Mouse (Mus musculus) kidney, adult 2 months (tissue): Measurements from ENCODE around the gene Hs1bp3. TPM values are rescaled to one million over a fixed set of nuclear protein-coding genes. Genes with fewer than 3 reads are reported as not detected.
A peak's percentile ranks its signal among the peaks of the same experiment; 100 is the strongest.

Source experiments
- DNase-seq: peaks from one replicate; pipeline ENCODE4 v3.0.0; 2021
- H3K27ac ChIP-seq: fragments of 200-500 bp; 2 replicates; pipeline ENCODE4 v1.5.1; 2012; ENCODE audit warnings: low read depth, low read length, control low read depth, inconsistent platforms; ENCODE audit not compliant: insufficient read depth
- H3K27me3 ChIP-seq: fragments of 200-500 bp; replicated peaks from 2 replicates; pipeline ENCODE4 v1.6.1; 2012; ENCODE audit warnings: mild to moderate bottlenecking, moderate library complexity, low read length, inconsistent platforms; ENCODE audit not compliant: control insufficient read depth, insufficient read depth
- H3K36me3 ChIP-seq: fragments of 200-500 bp; 2 replicates; pipeline ENCODE4 v1.6.1; 2012; ENCODE audit warnings: mild to moderate bottlenecking, moderate library complexity, low read length, inconsistent platforms; ENCODE audit not compliant: control insufficient read depth, insufficient read depth
- H3K4me1 ChIP-seq: fragments of 200-500 bp; 2 replicates; pipeline ENCODE4 v1.6.1; 2011; ENCODE audit warnings: low read length; ENCODE audit not compliant: control insufficient read depth, insufficient read depth
- H3K4me3 ChIP-seq: fragments of 200-500 bp; 2 replicates; pipeline ENCODE4 v1.5.1; 2011; ENCODE audit warnings: mild to moderate bottlenecking, low read depth, low read length, control low read depth; ENCODE audit not compliant: insufficient read depth
- CTCF ChIP-seq: fragments of 200-500 bp; conservative IDR thresholded peaks from 2 replicates; pipeline ENCODE4 v1.5.1; 2011; ENCODE audit warnings: low read depth, mild to moderate bottlenecking, control low read depth, low read length, moderate library complexity, mixed read lengths; ENCODE audit not compliant: insufficient read depth, insufficient read length
- POLR2A ChIP-seq: fragments of 200-500 bp; IDR thresholded peaks from one replicate; pipeline ENCODE4 v1.6.1; 2011; ENCODE audit warnings: low read depth, low read length, control low read depth
- WGBS: fragments of 180-500 bp; shearing (Covaris S2); methylation state at CpG from one replicate; pipeline ENCODE4 v1.1.7; 2018; 5-methylcytosine and 5-hydroxymethylcytosine counted together
- polyA plus RNA-seq: library from polyadenylated mRNA; depleted of rRNA; stranded (reverse); fragments of >200 nt; gene quantifications from 2 replicates; pipeline ENCODE4 v1.2.3, GENCODE M21; 2012

The Hs1bp3 gene
- polyA plus RNA-seq, 1 experiment, result 25.3 TPM

DNA sequence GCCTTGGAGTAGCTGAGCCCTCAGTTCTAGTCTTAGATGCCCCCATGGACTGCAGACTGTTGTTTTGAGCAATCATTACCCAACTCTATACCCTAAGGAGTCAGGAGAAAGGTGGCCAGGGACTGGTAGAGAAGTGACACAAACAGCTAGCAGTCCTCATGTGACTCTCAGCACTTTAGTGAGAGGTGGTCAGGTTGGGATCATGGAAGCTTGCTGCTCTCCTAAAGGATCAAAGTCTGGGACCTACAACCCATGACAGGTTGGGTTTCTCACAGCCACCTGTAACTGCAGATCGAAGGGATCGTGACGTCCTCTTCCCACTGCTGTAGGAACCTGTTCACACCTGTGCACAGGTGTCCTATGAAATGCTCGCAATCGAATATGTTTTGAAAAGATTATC is 32.3 kb downstream of the Hs1bp3 start:
- TF ChIP-seq CTCF, result no peak
- no peak for TF ChIP-seq POLR2A
- no peak for DNase-seq
- Histone ChIP-seq H3K27ac (peak overlapping the region; percentile 83), H3K4me3 (no peak overlapping the region), H3K4me1 (peaks cover 13% of the 10 kb centered on the region), H3K27me3 (no peaks in the 10 kb centered on the region), H3K36me3 (no peaks in the 10 kb centered on the region; the same call in 1 of the 2 replicates)
- WGBS, result 93% methylated on average over 5 of the region's 5 CpGs

DNA sequence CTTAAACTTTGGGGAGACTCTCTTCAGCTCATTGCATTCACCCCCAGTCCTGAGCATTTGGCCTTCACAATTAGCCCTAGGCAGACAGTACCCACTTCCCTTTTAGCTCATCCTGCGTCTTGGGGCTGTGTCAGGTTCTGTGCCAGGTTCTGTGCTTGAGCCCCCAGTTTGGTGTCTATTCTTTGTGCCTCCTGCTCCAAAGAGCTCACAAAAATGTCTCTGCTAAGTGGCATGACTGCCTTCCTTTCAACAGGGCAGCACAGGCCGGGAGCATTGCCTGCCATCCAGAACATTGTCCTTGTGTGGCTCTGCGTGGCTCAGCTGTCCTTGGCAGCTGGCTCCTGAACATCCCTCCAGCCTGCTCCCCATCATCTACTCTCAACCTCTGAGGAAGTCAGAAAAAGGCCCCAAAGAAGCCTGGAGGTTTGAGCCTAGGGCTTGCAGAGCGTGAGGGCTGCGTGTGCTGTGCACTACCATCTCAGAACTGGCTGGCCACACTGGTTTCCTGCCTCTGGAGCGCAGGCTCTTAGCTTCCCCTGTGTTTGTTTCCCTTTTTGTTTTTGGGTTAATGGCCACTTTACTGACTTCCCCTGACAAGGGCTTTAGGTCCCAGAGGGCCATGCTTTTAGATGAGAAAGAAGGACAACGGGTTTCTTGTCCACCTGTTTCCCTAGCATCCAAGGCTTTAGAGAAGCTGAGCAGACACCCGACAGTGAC is 34.7 kb downstream of the Hs1bp3 start:
- peak overlapping the region; percentile 48 for H3K27ac ChIP-seq
- H3K4me1 ChIP-seq, result peaks cover 13% of the 10 kb centered on the region
- no peak overlapping the region for H3K4me3 ChIP-seq
- WGBS, result 81% methylated on average over 8 of the region's 8 CpGs
- no peak for DNase-seq
- H3K27me3 ChIP-seq, result no peaks in the 10 kb centered on the region
- TF ChIP-seq CTCF (no peak), POLR2A (no peak)
- H3K36me3 ChIP-seq, result no peaks in the 10 kb centered on the region

DNA sequence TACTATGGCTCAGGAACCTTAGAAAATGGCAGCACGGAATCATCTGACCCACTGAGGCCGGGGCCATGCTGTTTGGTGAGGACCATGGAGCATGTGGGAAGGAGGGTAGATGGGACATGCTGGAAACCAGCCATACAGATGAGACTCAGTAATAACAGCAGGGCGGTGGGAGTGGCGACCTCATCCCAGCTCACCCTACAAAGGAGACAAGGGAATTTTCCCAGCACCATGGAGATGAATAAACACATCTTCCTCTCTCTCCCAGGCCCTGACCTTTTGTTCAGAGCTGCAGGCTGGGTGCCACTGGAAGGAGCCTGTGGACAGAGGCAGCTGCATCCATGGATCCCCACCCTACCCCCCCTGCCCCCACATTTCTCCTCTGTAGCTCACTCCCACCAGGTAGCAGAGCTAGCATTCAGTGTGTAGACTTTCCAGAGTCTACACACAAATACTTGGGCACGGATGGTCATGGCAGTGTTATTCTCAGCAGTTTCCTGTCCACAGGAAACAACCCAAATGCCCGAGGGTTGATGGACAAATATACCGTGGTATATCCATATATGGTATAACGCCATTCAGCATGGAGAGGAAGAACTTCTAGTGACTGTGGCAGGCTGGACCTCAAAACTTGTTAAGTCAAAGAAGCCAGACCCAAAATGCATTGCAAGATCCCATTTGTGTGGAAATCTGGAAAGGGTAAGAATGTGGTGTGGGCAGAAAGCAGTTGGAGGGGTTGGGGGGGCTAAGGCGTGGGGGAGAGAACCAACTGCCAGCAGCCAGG is 35.7 kb downstream of the Hs1bp3 start:
- Histone ChIP-seq H3K4me3 (no peak overlapping the region), H3K27me3 (no peaks in the 10 kb centered on the region), H3K27ac (peak overlapping the region; percentile 5; the same call in 1 of the 2 replicates), H3K36me3 (no peaks in the 10 kb centered on the region), H3K4me1 (peaks cover 13% of the 10 kb centered on the region)
- WGBS, result 64% methylated on average over 9 of the region's 9 CpGs
- peak; percentile 54 for DNase-seq
- TF ChIP-seq POLR2A (no peak), CTCF (no peak)

DNA sequence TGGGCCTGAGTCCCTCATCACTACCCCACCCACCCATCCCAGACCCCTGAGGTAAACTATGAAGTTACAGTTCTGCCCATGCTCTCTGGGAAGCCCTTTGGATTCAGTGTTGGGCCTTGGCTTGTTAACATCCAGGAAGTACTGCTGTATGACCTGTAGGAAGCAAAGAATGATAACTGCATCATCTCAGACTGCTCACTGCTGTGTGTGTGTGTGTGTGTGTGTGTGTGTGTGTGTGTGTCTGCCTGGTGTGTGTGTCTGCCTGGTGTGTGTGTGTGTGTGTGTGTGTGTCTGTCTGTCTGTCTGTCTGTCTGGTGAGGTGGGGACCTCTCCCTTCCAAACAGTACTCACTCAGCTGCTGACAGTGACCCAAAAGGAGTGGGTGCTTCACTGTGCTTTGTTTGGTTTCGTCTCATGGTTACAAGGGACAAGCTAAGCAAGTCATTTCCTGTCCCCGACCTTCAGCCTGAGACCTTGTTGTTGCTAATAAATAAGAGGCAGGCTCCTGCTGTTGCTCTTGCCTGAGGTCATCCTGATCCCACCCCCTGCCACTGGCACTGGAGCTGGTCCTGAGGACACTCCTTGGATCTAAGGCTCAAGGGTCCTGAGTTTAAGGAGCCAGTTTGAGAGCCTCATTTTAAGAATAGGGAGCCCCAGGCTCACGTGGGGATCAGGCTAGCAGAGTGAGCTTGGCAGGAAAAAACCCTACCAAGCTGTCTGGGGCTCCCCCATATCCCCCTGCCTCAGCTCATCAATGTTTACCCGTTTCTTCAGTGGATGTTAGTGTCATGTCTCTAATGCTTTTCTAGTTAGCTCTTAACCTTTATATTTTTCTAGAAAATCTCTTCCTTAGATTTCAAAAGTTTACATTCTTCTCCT is 38.0 kb downstream of the Hs1bp3 start:
- no peak overlapping the region for H3K4me3 ChIP-seq
- no peaks in the 10 kb centered on the region for H3K27me3 ChIP-seq
- TF ChIP-seq POLR2A (no peak), CTCF (no peak)
- H3K27ac ChIP-seq, result peak overlapping the region; percentile 79
- H3K4me1 ChIP-seq, result peaks cover 6% of the 10 kb centered on the region; the same call in 1 of the 2 replicates
- no peaks in the 10 kb centered on the region for H3K36me3 ChIP-seq
- WGBS, result 36% methylated on average over 4 of the region's 4 CpGs
- peak; percentile 83 for DNase-seq

DNA sequence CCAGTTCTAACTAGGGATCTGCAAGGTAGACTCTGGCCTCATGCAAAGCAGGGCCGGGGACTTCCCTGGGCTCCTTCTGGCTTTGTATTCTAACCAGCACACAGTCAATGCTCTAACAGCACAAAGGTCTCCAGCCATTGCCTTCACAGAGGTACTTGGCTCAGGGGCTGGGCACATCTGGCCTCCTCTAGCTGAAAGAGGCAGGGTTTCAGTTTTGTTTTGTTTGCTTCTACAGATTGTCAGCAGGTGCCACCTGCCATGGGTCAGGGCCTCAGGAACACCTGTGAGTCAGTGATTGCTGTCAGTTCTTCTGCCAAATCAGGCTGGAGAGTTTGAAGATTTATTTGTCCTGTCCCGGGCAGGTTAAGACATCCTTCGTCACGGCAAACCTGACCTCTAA is 39.8 kb downstream of the Hs1bp3 start:
- no peak for TF ChIP-seq CTCF
- no peak for TF ChIP-seq POLR2A
- Histone ChIP-seq H3K4me1 (peaks cover 6% of the 10 kb centered on the region; the same call in 1 of the 2 replicates), H3K27me3 (no peaks in the 10 kb centered on the region), H3K27ac (no peak overlapping the region), H3K36me3 (no peaks in the 10 kb centered on the region), H3K4me3 (no peak overlapping the region)
- 69% methylated on average over 4 of the region's 4 CpGs for WGBS
- DNase-seq, result no peak

DNA sequence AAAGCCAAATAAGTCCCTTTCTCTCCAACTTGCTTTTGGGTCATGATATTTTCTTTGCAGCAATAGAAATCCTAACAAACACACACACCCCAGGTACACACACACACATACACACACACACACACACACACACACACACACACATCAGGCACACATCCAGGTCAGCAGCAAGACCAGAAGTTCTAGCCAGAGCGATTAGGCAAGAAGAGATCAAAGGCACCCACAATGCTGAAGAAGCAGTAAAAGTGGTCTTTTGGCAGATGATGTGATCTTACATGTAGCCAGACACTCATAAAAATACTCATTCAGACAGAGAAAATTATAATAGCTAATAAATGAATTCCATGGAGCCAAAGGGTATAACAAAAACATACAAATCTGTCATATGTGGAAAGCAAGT is 41.0 kb downstream of the Hs1bp3 start:
- no peak overlapping the region; the same call in 1 of the 2 replicates for H3K27ac ChIP-seq
- H3K4me3 ChIP-seq, result no peak overlapping the region
- WGBS, result 77% methylated on average over 1 of the region's 1 CpGs
- H3K36me3 ChIP-seq, result no peaks in the 10 kb centered on the region
- TF ChIP-seq CTCF (no peak), POLR2A (no peak)
- no peaks in the 10 kb centered on the region; the same call in 1 of the 2 replicates for H3K4me1 ChIP-seq
- no peaks in the 10 kb centered on the region for H3K27me3 ChIP-seq
- peak; percentile 38 for DNase-seq

DNA sequence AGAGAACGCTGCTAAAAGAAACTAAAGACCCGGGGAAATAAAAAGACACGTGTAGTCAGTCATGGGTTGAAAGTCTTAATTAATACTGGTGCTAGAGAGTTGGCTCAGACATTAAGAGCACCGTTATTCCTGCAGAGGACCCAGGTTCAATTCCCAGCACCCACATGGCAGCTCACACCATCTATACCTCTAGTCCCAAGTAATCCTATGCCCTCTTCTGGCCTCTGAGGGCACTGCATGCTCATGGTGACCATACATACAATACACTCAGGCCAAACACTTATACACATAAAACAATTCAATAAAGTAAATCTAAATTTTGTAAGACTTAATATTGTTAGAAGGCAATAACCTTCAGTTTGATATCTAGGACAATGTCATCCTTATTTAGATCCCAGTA is 41.8 kb downstream of the Hs1bp3 start:
- Histone ChIP-seq H3K27me3 (no peaks in the 10 kb centered on the region), H3K36me3 (no peaks in the 10 kb centered on the region), H3K27ac (no peak overlapping the region), H3K4me3 (no peak overlapping the region), H3K4me1 (no peaks in the 10 kb centered on the region; the same call in 1 of the 2 replicates)
- no peak for DNase-seq
- TF ChIP-seq CTCF, result no peak
- TF ChIP-seq POLR2A, result no peak
- WGBS, result 96% methylated on average over 4 of the region's 4 CpGs
